Mouse (Mus musculus): ENCODE measurements at regions not wholly inside any gene's neighbourhood (a gene's known extent, or its start where the extent isn't known, plus 50 kb on each side); places are given as distances from the start of the nearest gene placed in this dataset.

DNA sequence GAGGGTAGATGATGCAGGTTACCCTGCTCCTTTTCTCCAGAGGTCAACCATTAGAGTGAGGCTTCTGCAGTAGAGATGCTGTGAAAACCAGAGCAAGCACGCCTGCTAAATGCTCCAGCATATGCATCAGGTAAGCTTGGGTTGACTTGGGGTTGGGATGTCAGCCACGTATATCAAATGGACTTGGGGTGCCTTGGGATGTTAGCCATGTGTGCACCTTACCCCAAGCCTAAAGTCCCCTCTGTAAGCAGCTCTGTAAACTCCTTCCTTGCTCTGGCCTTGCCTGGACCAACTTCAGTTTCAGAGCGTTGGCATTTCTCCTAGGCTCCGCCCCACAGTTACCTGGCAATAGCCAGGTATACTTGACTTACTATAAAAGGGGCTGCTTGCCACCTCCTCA lies 155.3 kb upstream of the Tmtc1 start:
- no peak for ATAC-seq

DNA sequence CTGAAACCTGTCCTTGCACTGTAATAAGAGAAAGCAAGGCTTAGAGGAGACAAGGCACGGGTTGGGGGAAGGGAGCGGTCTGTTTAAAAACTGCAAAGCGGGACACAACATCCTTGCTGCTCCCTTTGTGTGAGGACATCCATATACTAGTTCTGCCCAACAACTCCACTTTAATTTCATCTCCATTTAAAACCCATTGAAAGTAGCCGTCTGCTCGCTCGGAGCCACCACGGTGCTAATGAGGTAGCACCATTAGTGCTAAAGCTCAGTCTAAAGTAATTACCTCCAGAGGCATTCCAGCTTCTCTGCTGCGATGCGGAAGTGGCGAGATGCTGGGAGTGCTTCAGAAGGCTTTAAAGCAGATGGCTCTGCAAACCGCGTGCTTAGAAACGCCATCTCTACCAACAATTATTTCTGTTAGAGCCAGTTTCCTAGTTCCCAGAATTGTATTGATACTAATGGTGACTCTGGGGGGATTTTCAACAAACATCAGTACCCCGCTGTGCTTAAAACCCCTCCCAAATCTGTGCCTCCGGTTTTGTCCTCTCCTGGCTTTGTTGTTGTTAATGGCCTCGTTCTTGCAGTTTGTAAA lies 154.7 kb upstream of the Tmtc1 start:
- no peak for ATAC-seq

DNA sequence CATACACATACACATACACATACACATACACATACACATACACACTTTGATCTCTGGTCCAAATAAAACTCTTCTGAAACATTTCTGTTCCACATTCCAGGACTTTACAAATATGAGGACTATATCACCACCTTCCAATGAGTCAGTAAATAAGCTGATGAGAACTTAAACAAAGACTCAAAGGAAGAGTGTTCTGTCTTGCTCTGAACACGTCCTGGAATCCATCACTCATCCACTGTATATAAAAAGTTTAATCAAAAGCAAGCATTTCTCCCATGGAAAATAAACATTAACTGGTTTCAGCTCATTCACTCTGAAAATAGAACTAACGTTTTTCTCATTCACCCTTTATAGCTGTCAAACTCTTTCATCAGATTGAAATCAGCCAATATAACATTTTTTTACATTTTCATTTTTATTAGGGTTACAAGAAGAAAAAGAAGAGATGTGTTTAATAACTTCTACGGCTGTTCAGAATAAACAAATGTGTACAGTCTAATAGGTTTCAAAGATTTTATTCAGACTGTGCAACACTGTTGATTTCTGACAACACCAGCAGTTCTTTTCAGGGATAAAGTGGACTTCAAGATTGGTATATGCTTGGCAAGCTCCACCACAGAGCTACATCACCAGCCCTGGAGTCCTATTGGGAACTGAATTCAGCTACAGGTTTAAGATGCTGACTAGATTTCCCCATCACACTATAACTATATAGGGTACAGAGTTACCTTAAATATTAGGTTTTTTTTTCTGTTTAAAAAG lies 151.0 kb upstream of the Tmtc1 start:
- no peak for ATAC-seq

DNA sequence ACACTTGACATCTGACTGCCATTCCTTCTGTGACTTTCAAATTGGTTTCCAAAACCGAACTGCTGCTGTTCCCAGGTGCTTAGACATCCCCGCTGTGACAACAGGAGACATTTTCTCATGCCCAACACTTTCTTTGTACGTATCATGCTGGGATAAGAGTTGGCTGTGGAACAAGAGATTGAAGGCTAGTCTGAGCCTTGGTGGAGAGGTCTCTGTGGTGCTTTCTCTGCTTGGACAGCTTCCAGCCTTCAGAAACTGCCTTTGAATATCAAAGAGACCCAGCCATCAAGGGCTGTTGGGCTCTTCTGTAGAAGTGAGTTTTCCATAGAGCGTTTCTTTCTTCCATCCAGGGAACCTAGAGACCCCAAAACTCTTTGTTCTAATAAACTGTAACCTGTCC lies 144.8 kb upstream of the Tmtc1 start:
- ATAC-seq: no peak

DNA sequence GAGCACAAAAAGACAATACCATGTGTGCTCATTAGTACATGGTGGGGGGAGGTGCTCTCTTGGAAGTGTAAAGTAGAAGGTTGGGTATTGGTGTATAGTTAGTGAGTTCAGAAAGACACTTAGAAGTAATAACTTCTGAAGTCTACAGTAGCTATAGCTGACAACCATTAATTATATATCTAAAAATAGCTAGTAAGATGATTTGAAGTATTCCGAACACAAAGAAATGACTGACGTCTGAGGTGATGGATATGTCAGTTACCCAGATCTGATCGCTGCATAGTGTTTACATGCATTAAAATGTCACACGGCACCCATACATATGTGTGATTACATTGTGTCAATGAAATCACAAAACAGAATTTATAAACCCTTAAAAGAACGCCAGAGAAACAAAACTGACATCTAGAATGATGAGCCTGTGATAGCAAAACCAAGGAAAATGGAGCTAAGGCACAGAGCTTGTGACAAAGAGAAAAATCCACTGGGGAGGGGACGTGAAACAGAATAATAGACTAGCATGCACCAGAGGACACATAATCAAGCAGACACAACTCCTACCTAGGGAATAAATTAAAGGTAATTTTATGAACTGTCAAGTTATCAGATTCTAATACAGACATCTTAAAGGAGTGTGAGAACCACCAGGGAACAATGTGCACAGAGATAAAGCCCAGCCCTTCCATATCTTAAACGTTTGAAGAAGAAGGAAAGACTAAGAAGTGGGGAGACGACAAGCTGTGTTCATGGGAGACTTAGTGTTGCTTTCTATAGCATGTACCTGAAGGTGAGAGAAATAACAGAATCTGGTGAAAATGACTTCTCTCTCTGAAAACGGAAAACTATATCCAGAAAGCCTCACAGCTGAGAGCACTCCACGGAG lies 142.5 kb upstream of the Tmtc1 start:
- ATAC-seq: no peak

DNA sequence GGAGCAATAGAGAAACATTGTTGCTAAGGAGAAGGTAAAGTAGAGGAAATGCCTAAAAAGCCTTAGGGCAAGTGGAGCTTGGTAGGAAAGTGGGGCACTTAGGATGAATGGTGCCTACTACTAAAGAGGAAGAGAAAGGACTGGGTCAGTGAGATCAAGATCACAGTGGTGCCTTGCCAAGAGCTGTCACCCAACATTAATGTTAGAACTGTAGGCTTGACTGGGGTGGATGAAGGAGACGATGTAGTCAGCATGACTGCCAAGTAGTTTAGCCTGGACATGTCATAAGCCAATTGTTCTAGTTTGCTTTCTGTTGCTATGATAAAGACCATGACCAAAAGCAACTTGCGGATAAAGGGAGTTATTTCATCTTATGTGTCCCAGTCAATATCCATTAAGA lies 139.9 kb upstream of the Tmtc1 start:
- no peak for ATAC-seq

DNA sequence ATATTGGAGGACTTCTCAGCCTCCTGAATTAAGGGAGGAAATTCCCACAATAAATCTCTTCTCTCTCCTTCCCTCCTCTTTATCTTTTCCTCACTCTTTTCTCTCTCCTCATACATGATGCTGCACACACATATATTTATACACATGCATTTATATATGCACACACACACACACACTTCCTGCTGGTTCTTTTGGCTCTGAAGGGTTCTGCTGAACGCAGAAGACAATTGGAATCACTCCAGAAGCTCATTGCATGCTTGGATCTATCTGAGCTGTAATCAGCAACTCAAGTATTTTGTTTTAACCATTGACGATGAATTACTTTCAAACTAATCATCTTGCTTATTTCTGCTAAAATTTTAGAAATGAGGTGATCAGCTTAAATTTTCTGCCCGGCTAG lies 134.1 kb upstream of the Tmtc1 start:
- no peak for ATAC-seq

DNA sequence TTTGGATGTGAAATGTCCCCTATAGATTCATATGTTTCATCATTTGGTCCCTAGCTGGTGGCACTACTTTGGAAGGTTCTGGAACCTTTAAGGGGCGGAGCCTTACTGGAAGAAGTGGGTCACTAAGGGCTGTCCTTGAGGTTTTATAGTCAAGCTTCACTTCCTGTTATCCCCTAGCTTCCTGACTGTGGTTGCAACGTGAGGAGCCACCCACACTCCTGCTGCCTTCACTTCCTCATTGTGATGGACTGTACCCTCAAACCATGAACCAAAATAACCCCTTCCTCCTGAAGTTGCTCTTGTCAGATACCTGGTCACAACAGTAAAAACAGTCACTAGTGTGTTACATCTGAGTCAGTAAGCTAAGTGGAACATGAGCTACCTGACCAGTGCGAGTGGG lies 133.5 kb upstream of the Tmtc1 start:
- no peak for ATAC-seq

DNA sequence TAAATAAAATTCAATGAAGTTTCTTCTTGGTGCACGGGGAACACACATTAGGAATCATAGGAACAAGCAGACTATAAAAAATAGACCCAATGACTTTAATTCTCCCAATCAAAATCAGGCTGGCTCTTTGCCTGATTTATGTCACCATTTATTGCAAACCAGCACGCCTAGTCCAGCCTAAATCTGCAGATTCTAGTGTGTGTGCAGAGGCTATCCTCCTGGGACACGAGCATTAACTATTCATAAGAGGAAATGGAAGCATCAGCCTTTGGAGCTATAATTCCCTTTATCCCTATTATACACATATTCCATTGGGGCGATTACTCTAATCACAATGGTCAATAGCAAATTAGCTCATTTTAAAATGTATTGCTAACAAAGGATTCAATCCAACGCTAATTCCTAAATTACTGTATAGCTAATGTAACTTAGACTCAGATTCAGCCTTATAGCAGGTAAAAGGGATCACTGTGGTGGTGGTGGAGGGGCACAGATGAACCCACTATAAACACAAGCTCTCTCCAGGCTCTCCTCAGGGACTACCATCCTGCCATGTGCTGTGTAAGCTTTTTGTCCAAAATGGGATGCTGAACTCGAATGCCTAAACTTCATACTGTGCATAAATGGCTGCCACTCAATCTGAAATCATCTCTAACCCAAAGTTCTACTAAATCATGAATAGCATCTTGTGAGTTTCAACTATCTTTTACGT lies 130.7 kb upstream of the Tmtc1 start:
- ATAC-seq: no peak

DNA sequence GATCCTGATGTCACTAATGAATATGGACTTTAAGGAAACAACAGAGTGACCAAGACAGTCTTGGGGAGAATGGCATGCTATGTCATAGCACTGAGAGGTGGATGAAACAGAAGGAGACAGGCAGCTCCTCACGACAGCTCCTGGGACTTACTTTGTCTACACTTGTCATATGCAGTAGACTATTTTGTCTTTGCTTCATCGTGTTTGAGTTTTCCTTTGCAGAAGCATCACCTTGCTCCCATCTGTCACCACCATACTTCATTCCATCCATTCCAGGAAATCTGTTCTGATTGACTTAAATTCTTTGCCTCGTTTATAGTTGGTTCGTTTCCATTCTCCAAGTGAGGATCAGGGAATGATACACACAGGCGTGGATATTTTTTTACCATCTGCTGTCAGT lies 128.0 kb upstream of the Tmtc1 start:
- ATAC-seq: no peak

DNA sequence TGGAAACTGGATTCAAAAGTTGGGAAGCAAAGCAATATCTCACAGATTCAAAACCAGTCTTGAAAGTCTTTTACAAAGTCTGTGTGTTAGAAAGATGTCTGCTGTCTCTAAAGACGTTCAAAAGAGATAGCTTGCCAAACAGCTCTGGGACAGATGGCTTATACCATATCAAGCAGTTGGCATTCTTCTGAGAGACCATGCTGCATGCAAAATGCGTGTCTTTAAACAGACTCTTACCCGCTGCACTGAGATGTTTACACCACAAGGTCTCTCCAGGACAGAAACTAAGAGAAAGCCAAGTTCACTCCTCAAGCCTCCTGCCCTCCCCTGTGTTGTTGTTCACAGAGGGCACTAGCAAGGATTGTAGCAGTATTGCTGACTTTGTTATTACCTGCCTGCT lies 127.5 kb upstream of the Tmtc1 start:
- ATAC-seq: no peak

DNA sequence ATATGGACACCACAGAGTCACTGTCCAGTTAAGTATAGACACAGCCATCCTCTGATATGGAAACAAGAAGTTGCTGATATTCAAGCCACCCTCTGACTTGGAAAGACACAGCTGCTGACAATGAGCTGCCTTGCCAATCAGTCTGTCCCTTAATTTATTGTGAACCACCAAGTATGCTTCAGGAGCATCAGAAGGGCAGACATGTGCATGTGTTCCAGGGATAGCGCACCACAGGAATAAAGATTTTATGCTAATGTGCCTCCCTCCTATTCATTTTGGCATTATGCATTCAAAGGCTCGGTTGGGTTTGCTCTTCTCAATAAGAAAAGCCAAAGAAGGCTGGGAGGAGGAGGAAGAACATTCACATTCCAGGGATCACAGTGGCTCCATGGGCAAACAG lies 120.0 kb upstream of the Tmtc1 start:
- no peak for ATAC-seq

DNA sequence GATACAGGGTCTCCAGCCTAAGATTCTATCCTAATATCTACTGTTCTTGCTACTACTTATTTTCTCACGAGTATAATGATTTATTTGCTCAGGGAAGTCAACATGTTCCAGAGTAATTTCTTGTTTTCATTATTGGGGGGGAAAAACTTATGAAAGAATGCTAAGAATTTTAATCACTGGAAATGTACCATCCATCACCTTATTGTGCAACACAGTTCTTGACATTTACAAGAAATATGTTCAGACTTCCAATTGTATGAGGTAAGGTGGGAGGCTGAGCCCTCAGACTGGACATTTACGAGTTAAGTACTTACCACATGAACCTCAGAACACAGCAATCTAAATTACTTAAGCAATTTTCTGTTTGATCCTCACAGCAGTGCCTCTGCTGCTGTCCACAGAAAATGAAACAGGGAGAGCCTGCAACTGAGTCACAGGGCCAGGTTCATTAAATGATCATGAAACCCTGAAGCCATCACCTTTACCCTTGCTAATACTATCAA lies 118.1 kb upstream of the Tmtc1 start:
- no peak for ATAC-seq

DNA sequence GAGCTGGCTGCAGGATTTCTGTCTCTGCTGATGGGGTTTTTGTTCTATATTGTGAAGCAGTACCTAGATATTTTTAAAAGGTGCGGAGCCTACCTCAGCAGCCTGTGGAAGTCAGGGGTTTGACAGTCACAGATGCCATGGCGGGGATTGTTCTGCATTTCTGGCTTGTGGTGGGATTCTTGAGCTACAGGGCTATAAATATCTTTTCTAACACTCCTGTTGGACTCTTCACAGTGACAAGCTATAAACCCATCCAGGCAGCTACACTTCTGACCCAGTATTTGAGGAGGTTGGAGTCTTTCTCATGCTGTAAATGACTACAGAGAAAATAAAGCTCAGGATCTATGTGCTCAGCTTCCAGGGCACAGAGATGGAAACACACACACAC lies 112.3 kb upstream of the Tmtc1 start:
- no peak for ATAC-seq

DNA sequence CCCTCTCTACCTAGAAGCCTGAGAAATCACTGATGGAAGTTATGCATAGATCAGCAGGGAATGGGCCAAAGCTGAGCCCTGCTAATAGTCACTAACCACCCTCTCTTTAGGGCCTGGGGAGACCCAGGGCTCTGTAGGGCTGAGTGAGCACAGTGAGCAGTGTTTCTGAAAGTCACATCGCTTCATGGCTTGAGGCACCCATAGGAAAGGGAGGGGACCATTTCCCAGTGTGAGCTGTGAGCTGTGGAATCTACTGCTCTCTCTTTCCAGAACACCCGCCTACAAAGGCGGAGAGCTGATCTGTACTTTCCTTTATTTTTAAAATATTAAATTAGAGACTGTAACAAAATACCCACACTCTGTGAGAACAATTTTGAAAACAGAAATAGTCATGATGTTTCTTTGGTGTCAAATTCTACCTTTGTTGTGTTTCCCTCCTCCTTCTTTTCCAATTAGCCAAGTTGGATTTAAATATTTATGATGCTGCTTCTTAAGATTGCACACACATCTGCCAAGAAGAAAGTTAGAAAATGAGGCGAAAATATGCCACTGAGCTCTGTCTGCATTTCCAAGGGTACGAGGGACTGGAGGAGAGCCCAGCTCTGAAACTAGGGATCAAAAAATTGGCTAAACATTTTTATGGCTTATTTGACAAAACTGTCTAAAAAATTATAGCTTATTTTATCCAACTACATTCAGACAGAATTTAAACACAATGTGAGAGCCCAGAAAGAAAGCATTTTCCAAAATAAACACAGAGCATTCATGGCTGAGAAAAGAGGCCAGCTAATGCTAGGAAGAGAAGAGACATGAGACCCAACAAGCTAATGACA lies 111.7 kb upstream of the Tmtc1 start:
- ATAC-seq: no peak

DNA sequence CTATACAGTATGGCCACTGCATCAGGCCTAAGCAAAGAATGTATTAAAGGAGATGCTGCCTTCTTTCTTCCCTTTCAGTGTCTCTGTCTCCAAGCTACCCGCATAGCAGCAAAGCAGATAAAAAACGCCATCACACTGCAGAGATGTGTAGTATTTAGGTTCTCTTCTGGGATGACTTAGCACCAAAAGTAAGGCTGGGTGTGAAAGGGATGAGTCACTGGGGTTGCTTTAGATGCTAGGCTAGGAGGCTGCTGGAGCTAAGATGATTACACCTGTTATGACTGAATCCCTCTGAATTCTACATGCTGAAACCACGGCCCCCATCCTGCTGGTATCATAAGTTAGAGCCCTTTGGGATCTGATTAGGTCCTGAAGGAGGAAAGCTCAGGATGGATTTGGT lies 110.3 kb upstream of the Tmtc1 start:
- ATAC-seq: no peak

DNA sequence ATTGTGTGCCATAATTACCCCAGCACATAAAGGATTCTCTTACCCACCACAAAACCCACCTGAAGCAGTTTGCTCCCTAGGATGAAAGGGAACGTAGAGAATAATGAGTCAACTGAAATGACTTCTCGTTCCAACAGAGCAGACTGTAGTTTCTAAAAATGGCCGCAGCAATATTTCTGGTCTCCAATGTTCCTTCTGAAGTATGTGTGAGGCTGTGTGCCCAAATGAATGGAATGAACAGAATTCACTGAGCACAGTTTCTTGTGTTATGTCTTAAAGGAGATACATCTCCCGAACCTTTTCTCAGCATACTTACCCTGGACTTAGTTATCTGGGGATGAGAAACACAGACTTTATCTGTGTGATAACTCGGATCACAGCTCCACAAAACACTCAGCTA lies 109.4 kb upstream of the Tmtc1 start:
- no peak for ATAC-seq

DNA sequence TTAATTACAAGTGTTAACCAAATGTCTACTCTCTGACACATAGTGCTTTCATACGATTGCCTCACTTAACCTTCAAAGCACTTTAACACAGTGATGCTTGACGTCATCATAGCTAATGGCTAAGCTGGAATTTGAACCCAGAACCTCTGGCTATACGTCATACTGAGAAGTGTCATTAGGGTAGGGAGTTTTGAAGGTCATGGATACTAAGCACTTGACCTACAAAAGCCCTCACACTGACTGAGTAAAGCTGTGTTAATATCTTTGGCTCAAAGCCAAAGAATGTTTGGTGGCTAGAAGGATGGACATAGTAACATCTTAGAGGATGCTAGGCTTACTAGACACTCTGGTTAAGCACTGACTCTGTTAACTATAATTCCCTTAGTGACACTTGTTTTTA lies 106.9 kb upstream of the Tmtc1 start:
- ATAC-seq: no peak

DNA sequence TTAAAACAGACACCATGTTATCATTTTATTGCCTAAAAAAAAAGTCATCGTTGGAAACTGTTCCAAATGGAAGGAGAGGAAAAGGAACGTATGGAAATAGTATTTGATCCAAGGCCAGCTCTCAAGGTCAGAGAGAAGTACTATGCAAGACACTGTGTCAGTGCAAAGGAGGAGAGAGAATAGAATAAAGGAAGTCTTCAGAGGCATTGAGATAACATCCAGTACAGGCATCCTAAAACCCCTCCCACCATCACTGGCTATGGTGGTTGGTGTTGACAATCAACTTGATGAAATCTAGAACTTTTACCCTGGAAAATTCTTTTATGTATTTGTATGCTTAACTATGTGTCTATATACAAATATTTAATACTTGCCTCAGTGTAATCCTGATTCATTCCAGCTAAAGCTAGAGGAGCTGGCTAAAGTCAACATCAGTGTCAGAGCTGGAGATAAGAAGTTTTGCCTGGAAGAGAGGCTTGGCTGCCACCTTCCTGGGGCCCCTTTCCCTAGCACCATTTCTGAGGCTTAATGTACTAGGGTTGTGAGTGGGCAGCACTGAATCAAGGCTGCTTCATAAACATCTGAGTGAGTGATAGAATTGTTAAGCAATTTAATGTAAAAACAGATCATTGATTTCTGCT lies 104.1 kb upstream of the Tmtc1 start:
- ATAC-seq: no peak

DNA sequence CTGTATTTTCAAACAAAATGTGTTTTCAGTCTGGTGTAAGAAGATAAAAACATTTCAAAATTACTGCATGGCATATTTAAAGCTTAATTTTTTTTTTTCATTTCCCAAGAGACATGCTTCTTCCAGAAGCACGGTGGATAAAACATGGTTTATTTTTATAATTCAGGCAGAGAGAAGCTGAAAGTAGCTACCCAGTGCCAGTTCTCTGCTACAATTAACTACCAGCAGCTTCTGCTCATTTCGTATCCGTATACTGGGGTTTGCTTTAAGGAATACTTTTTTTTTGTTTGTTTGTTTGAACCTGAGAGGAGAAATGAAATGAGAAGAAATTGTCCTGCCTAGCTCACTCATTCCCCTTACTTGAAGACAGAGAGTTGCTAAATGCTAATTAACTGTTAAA lies 98.9 kb upstream of the Tmtc1 start:
- ATAC-seq: no peak

DNA sequence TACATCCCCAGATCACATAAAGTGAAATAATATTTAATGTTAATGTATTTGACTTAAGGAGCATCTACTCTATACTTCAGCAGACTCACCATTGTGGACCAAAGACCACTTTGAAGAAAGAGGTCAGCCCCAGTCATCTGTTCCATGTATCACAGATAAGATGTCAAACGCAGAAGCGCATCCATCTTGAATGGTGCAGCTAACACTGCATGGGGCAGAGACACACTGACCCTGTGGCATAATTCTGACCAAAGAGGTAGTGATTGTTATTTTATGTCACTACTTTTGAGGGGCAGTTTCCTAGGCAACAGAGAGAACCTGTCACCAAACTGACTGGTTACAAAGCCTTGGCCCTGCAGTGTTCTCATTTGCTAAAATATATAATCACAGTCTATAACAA lies 97.8 kb upstream of the Tmtc1 start:
- no peak for ATAC-seq

Data from CD4-positive, CD25-positive, alpha-beta regulatory T cell, adult 4 months (primary cell).